Mouse (Mus musculus): ENCODE measurements around the gene 1700001J03Rik.
"Not testable (repeated sequence)": the region's sequence is repeated elsewhere in the genome, so short reads cannot be mapped to it uniquely, and the experiment has no call there.

1700001J03Rik gene

GRCm38 (mm10) chr5:146187441-146187840, 2.3 kb upstream of the 1700001J03Rik start:
- peak; percentile 11 to 24 for DNase-seq

DNA sequence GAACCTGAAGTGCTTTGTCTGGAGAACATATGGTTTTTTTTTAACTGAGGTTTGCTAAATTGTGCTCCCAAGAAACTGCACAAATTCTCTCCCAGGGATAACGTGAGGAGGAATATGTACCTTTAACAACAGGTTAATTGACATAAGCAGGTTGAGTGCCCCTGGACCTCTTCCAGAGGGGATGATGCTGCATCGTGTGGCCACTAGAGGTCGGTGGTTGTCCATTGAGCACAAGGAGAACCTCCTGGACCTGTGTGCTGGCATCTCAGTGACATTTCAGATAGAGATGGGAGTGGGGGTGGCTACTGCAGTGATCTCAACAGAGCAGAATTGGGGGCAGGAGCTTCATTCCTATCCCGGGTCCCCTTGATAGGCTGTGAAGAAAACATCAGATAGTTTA, 12.4 kb downstream of the 1700001J03Rik start:
- not testable (repeated sequence) for DNase-seq

- DNase-seq: not testable (repeated sequence)
Observed at GRCm38 (mm10) chr5:146170621-146171020, 14.5 kb downstream of the 1700001J03Rik start, which contains the start of gene Gm6309. Gm6309 (minus strand) TSS chr5:146170721.

- DNase-seq: not testable (repeated sequence)
Observed at GRCm38 (mm10) chr5:146160439-146160838, 24.7 kb downstream of the 1700001J03Rik start, which contains the start of gene Gm5565. Gm5565 (minus strand) TSS chr5:146160539.

- DNase-seq: not testable (repeated sequence)
Observed at GRCm38 (mm10) chr5:146158326-146158725, 26.8 kb downstream of the 1700001J03Rik start.

DNA sequence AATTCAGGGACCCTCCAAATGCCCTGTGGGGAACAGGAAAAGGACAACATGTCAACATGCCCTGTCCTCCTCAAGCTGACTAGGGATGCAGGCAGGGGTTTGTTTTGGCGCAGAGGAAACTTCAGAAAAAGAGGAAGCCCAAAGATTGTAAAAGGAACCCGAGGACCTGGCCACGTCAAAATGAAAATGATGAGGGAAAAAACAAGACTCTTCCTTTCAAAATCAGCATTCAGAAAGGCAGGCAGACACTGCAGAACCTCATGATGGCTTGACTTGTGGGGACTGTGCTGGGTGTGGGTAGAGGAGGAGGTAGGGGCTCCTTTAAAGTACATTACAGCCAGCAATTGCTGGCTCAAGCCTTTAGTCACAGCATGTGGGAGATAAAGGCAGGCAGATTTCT, 34.6 kb downstream of the 1700001J03Rik start:
- DNase-seq: no peak

GRCm38 (mm10) chr5:146147903-146148302, 37.2 kb downstream of the 1700001J03Rik start:
- peak in 1 of 2 experiments; percentile 9 for DNase-seq
